Mouse (Mus musculus): ENCODE measurements around the gene Stam.
"Not testable (repeated sequence)": the region's sequence is repeated elsewhere in the genome, so short reads cannot be mapped to it uniquely, and the experiment has no call there.

The Stam gene

GRCm38 (mm10) chr2:14073362-14074220, at the start of gene Stam:
Stam (plus strand) TSS chr2:14074098.
- in situ Hi-C loops (cut with MboI; ENCODE audit: unreplicated experiment in 2 of 2): loop anchor here (25.0 kb wide), 2 partner anchors 786 to 964 kb away; partner anchors contain the start of gene Arl5b (in 2 of the 2)

GRCm38 (mm10) chr2:14041249-14041648, 32.6 kb upstream of the Stam start:
- in situ Hi-C loops (cut with MboI; ENCODE audit: unreplicated experiment in 2 of 2): loop anchor here (5.0 to 10.0 kb wide), 2 partner anchors 116 to 756 kb away; no protein-coding TSS in a partner anchor

GRCm38 (mm10) chr2:14043011-14043410, 30.9 kb upstream of the Stam start:
- in situ Hi-C loops (cut with MboI; ENCODE audit: unreplicated experiment in 2 of 2): loop anchor here (5.0 to 10.0 kb wide), 2 partner anchors 114 to 758 kb away; no protein-coding TSS in a partner anchor

- in situ Hi-C loops (cut with MboI; ENCODE audit: unreplicated experiment in 2 of 2): loop anchor here (5.0 to 10.0 kb wide), 2 partner anchors 114 to 759 kb away; no protein-coding TSS in a partner anchor
Measured at GRCm38 (mm10) chr2:14043577-14044170, 30.2 kb upstream of the Stam start.

GRCm38 (mm10) chr2:14048381-14048780, 25.5 kb upstream of the Stam start:
- in situ Hi-C loops (cut with MboI; ENCODE audit: unreplicated experiment in 2 of 2): loop anchor here (5.0 to 10.0 kb wide), 4 partner anchors 244 to 764 kb away; no protein-coding TSS in a partner anchor

GRCm38 (mm10) chr2:14048808-14049207, 25.1 kb upstream of the Stam start:
- in situ Hi-C loops (cut with MboI; ENCODE audit: unreplicated experiment in 2 of 2): loop anchor here (5.0 to 10.0 kb wide), 4 partner anchors 243 to 764 kb away; no protein-coding TSS in a partner anchor

- in situ Hi-C loops (cut with MboI; ENCODE audit: unreplicated experiment in 2 of 2): loop anchor here (10.0 to 25.0 kb wide), 3 partner anchors 81 to 984 kb away; partner anchors contain the start of gene Arl5b (in 2 of the 2)
Measured at GRCm38 (mm10) chr2:14053618-14054017, 20.3 kb upstream of the Stam start.

GRCm38 (mm10) chr2:14054163-14054562, 19.7 kb upstream of the Stam start:
- in situ Hi-C loops (cut with MboI; ENCODE audit: unreplicated experiment in 2 of 2): loop anchor here (10.0 to 25.0 kb wide), 3 partner anchors 81 to 983 kb away; partner anchors contain the start of gene Arl5b (in 2 of the 2)

GRCm38 (mm10) chr2:14054716-14055115, 19.2 kb upstream of the Stam start:
- in situ Hi-C loops (cut with MboI; ENCODE audit: unreplicated experiment in 2 of 2): loop anchor here (10.0 to 25.0 kb wide), 3 partner anchors 80 to 983 kb away; partner anchors contain the start of gene Arl5b (in 2 of the 2)

GRCm38 (mm10) chr2:14055168-14055565, 18.7 kb upstream of the Stam start:
- in situ Hi-C loops (cut with MboI; ENCODE audit: unreplicated experiment in 2 of 2): loop anchor here (10.0 to 25.0 kb wide), 3 partner anchors 80 to 982 kb away; partner anchors contain the start of gene Arl5b (in 2 of the 2)

GRCm38 (mm10) chr2:14055566-14056331, 18.1 kb upstream of the Stam start, which contains the start of gene Hacd1:
Hacd1 (minus strand) TSS chr2:14056135.
- in situ Hi-C loops (cut with MboI; ENCODE audit: unreplicated experiment in 2 of 2): loop anchor here (10.0 to 25.0 kb wide), 3 partner anchors 79 to 982 kb away; partner anchors contain the start of gene Arl5b (in 2 of the 2)

GRCm38 (mm10) chr2:14065704-14066650, 7.9 kb upstream of the Stam start:
- in situ Hi-C loops (cut with MboI; ENCODE audit: unreplicated experiment in 2 of 2): loop anchor here (25.0 kb wide), 2 partner anchors 779 to 971 kb away; partner anchors contain the start of gene Arl5b (in 2 of the 2)

GRCm38 (mm10) chr2:14069027-14069426, 4.9 kb upstream of the Stam start:
- in situ Hi-C loops (cut with MboI; ENCODE audit: unreplicated experiment in 2 of 2): loop anchor here (25.0 kb wide), 2 partner anchors 782 to 968 kb away; partner anchors contain the start of gene Arl5b (in 2 of the 2)

- in situ Hi-C loops (cut with MboI; ENCODE audit: unreplicated experiment in 2 of 2): loop anchor here (25.0 kb wide), 2 partner anchors 783 to 967 kb away; partner anchors contain the start of gene Arl5b (in 2 of the 2)
Measured at GRCm38 (mm10) chr2:14070466-14070865, 3.4 kb upstream of the Stam start.

GRCm38 (mm10) chr2:14073008-14073361, 913 bp upstream of the Stam start:
- in situ Hi-C loops (cut with MboI; ENCODE audit: unreplicated experiment in 2 of 2): loop anchor here (25.0 kb wide), 2 partner anchors 786 to 964 kb away; partner anchors contain the start of gene Arl5b (in 2 of the 2)

GRCm38 (mm10) chr2:14074221-14074901, 463 bp downstream of the Stam start:
- in situ Hi-C loops (cut with MboI; ENCODE audit: unreplicated experiment in 2 of 2): loop anchor here (25.0 kb wide), 2 partner anchors 787 to 963 kb away; partner anchors contain the start of gene Arl5b (in 2 of the 2)

- in situ Hi-C loops (cut with MboI; ENCODE audit: unreplicated experiment in 2 of 2): not testable (repeated sequence)
Measured at GRCm38 (mm10) chr2:14078527-14078926, 4.6 kb downstream of the Stam start.

GRCm38 (mm10) chr2:14100533-14100932, 26.6 kb downstream of the Stam start:
- in situ Hi-C loops (cut with MboI; ENCODE audit: unreplicated experiment in 2 of 2): no loop called here
